Mouse (Mus musculus) cerebellum, adult 2 months (tissue): Measurements from ENCODE around the gene Raf1.

ENCODE experiments used
- CTCF ChIP-seq: fragments of 200-500 bp; IDR thresholded peaks from 2 replicates; pipeline ENCODE4 v1.5.1; 2011; ENCODE audit warnings: low read depth, mild to moderate bottlenecking, control low read depth, low read length, moderate library complexity, borderline replicate concordance; ENCODE audit not compliant: insufficient read depth
- POLR2A ChIP-seq: fragments of 200-500 bp; IDR thresholded peaks from 2 replicates; pipeline ENCODE4 v1.6.1; 2011; ENCODE audit warnings: low read length, control low read depth, borderline replicate concordance; ENCODE audit not compliant: insufficient read depth

- TF ChIP-seq POLR2A = no peak
- no peak for TF ChIP-seq CTCF
Observed at GRCm38 (mm10) chr6:115677441-115677840, 1.0 kb upstream of the Raf1 start.
